Mouse (Mus musculus) limb, embryonic 14.5 days (tissue): ENCODE measurements around the gene Stard3. TPM values are rescaled to one million over a fixed set of nuclear protein-coding genes. Genes with fewer than 3 reads are reported as not detected.

ENCODE experiments used
- ATAC-seq: fragments of 200-750 bp; cut with Nextera tagmentation; 2 replicates; pipeline ENCODE4 v1.8.0; 2017; ENCODE audit warnings: low read depth, moderate number of reproducible peaks, moderate TSS enrichment; ENCODE audit not compliant: low FRiP score
- DNase-seq: peaks from one replicate; pipeline ENCODE4 v3.0.0-alpha.2; 2015; ENCODE audit warnings: low spot score
- H3K27ac ChIP-seq: fragments of 300-500 bp; sonication (generic); replicated peaks from 2 replicates; pipeline ENCODE4 v1.5.1; 2014; ENCODE audit warnings: low read depth, mild to moderate bottlenecking, low read length, moderate library complexity, mixed read lengths
- H3K27me3 ChIP-seq: fragments of 300-500 bp; sonication (generic); 2 replicates; pipeline ENCODE4 v1.6.1; 2014; ENCODE audit warnings: low read length, mixed read lengths; ENCODE audit not compliant: control insufficient read depth, insufficient read depth
- H3K36me3 ChIP-seq: fragments of 300-500 bp; sonication (generic); 2 replicates; pipeline ENCODE4 v1.6.1; 2014; ENCODE audit warnings: mild to moderate bottlenecking, low read length, moderate library complexity, mixed read lengths; ENCODE audit not compliant: control insufficient read depth, insufficient read depth
- H3K4me1 ChIP-seq: fragments of 300-500 bp; sonication (generic); 2 replicates; pipeline ENCODE4 v1.6.1; 2014; ENCODE audit warnings: antibody characterized with exemption, low read length, mixed read lengths; ENCODE audit not compliant: control insufficient read depth, insufficient read depth
- H3K4me2 ChIP-seq: fragments of 300-500 bp; sonication (generic); replicated peaks from 2 replicates; pipeline ENCODE4 v1.6.1; 2014; ENCODE audit warnings: low read depth, mild to moderate bottlenecking, low read length, moderate library complexity; ENCODE audit not compliant: severe bottlenecking
- H3K4me3 ChIP-seq: fragments of 300-500 bp; sonication (generic); replicated peaks from 2 replicates; pipeline ENCODE4 v1.5.1; 2014; ENCODE audit warnings: low read length
- H3K9ac ChIP-seq: fragments of 300-500 bp; sonication (generic); 2 replicates; pipeline ENCODE4 v1.6.1; 2014; ENCODE audit warnings: mild to moderate bottlenecking, low read depth, low read length, moderate library complexity; ENCODE audit not compliant: severe bottlenecking
- H3K9me3 ChIP-seq: fragments of 300-500 bp; sonication (generic); 2 replicates; pipeline ENCODE4 v1.6.1; 2016; ENCODE audit warnings: low read length; ENCODE audit not compliant: control insufficient read depth
- POLR2A ChIP-seq: fragments of 200-500 bp; IDR thresholded peaks from 2 replicates; pipeline ENCODE4 v1.8.0; 2012; ENCODE audit warnings: inconsistent platforms, mild to moderate bottlenecking, moderate library complexity, borderline replicate concordance; ENCODE audit not compliant: insufficient read depth, insufficient read length; ENCODE audit errors: extremely low read depth
- WGBS: fragments of 180-500 bp; shearing (Covaris S2); extraction: QIAGEN DNeasy Blood & Tissue Kit; methylation state at CpG from one replicate; pipeline ENCODE4 v1.1.7; 2014; 5-methylcytosine and 5-hydroxymethylcytosine counted together
- polyA plus RNA-seq, 2 experiments: library from polyadenylated mRNA; depleted of rRNA in 1 of 2; stranded (reverse) in 1 of 2; unstranded in 1 of 2; fragments of >200 nt; fragmentation: Nextera tagmentation in 1 of 2; extraction: Ambion mirVana in 1 of 2; gene quantifications; 2 replicates each; pipeline versions ENCODE4 v1.2.1 to v1.2.3; 2012 to 2014

Gene Stard3
- polyA plus RNA-seq, 2 experiments = 36.9 to 78.2 TPM

DNA sequence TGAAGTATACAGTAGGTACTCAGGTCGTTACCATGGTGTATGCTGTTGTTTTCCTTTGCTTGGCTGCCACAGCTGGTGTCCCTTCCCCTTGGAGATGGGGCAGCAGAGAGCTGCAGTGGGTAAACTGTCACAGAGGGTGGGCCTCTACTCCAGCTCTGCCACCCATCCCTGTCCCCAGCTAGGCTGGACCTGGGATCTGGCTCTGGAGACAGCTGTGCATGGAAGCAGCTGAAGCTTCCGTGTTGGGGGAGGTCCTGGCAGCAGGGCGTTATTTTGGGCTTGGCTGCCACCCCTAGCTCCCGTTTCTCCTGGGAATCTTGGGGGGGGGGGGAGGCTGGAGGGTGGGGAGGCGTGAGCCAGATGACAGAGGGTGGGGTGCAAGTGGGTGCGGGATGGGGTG is 60.1 kb downstream of the Stard3 start:
- ATAC-seq (peak; percentile 48; the same call in 1 of the 2 replicates), DNase-seq (no peak)
- Histone ChIP-seq H3K9me3 (no peaks in the 10 kb centered on the region), H3K4me3 (no peak overlapping the region), H3K27me3 (no peaks in the 10 kb centered on the region), H3K9ac (no peak overlapping the region), H3K27ac (no peak overlapping the region), H3K36me3 (peaks cover 50% of the 10 kb centered on the region), H3K4me2 (no peak overlapping the region), H3K4me1 (peaks cover 13% of the 10 kb centered on the region)
- no peak for TF ChIP-seq POLR2A
- 63% methylated on average over 5 of the region's 6 CpGs for WGBS

DNA sequence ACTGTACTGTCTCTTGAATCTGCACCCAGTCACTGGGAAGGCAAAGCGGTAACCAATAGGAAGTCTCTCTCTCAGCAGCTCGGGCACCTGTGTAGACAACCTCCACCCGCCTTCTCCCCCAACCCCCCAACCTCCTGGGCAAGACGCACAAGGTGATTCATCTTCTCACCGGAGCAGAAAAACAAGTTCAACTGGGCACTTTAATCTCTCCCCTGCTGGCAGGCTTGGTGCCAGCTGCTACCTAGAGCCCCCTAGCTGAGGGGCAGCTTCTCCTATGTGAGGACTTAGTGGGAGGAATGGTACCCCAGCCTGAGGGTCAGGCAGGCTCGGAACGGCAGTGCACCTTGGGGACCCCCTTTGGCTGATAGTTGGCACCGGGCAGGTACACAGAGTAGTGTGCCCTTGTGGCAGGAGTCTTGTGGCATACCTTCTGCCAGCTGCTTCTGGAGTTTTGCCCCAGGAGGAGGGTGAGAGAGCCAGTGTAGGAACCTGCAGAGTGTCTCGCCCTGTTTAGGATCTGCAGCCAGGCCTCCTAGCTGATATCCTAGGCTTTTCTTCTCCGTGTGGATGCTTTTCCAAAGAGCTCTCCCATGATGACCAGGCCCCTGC is 60.9 kb downstream of the Stard3 start:
- Histone ChIP-seq H3K9me3 (no peaks in the 10 kb centered on the region), H3K27me3 (no peaks in the 10 kb centered on the region), H3K27ac (no peak overlapping the region), H3K4me2 (no peak overlapping the region), H3K4me3 (no peak overlapping the region), H3K36me3 (peaks cover 57% of the 10 kb centered on the region), H3K4me1 (peaks cover 11% of the 10 kb centered on the region), H3K9ac (0 out of 2 replicates have a peak overlapping the region, but pooled peaks have one; percentile 25)
- DNase-seq (no peak), ATAC-seq (no peak)
- WGBS = 77% methylated on average over 10 of the region's 10 CpGs
- TF ChIP-seq POLR2A = no peak

DNA sequence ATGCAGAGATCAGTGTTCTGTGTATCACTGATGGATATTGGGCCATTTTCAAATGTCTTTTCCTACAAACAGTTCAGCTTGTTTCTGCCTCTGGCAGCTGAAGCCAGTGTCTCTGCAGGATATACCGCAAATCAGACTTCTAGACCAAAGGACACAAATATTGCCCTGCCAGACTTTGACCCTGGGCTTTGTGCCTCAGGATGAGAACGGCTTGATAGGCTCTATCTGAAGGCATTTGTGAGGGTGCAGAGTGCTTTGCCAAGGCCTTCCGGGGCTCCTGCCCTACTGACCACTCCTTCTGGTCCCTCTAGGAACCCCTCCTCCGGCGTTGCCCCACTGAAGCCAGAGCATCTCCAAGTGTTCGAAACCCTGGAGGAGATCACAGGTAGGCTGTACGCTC is 68.4 kb downstream of the Stard3 start:
- Histone ChIP-seq H3K27me3 (no peaks in the 10 kb centered on the region), H3K4me2 (no peak overlapping the region), H3K4me3 (no peak overlapping the region), H3K36me3 (peaks cover 97% of the 10 kb centered on the region), H3K9me3 (no peaks in the 10 kb centered on the region), H3K4me1 (no peaks in the 10 kb centered on the region), H3K9ac (no peak overlapping the region), H3K27ac (no peak overlapping the region)
- DNase-seq = no peak
- WGBS = 92% methylated on average over 7 of the region's 7 CpGs
- TF ChIP-seq POLR2A = no peak
- ATAC-seq = no peak

DNA sequence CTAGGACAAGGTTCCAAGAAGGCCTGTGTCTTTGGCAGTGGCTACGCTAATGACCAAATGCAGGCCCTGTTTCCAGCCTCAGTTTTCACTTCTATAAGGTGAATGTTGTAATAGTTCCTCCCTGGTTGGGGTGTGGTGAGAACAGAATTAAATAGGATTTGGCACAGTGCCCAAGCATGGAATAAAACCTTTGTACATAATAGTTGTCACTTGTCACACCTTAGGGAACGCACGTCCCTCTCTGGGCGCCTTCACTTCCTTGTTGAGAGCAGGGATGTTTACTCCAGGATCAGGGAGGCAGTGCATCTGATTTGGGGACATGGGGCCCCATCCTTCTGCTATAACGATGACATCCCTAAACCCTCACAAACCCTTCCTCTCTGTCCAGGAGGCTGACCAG is 70.3 kb downstream of the Stard3 start:
- WGBS = 89% methylated on average over 5 of the region's 5 CpGs
- Histone ChIP-seq H3K4me3 (no peak overlapping the region), H3K9me3 (no peaks in the 10 kb centered on the region), H3K4me1 (no peaks in the 10 kb centered on the region), H3K9ac (no peak overlapping the region), H3K4me2 (no peak overlapping the region), H3K27me3 (no peaks in the 10 kb centered on the region), H3K36me3 (peaks cover 96% of the 10 kb centered on the region), H3K27ac (no peak overlapping the region)
- DNase-seq = no peak
- ATAC-seq = no peak
- TF ChIP-seq POLR2A = no peak

Other genes starting within 250 kb of the Stard3 start
- 18.4 and 22.5 TPM in 2 replicates for gene Fbxl20, start 208.0 kb upstream of the Stard3 start, polyA plus RNA-seq (2012; rRNA removed)
- gene Fbxl20, start 208.0 kb upstream of the Stard3 start, polyA plus RNA-seq (2014; fragmentation: Nextera tagmentation; extraction: Ambion mirVana) = 17.8 and 18.4 TPM in 2 replicates
- 27.9 and 28.5 TPM in 2 replicates for gene Med1, start 165.1 kb upstream of the Stard3 start, polyA plus RNA-seq (2012; rRNA removed)
- gene Med1, start 165.1 kb upstream of the Stard3 start, polyA plus RNA-seq (2014; fragmentation: Nextera tagmentation; extraction: Ambion mirVana) = 51.3 and 59.4 TPM in 2 replicates
- 25.7 and 27.0 TPM in 2 replicates for gene Cdk12, start 155.3 kb upstream of the Stard3 start, polyA plus RNA-seq (2012; rRNA removed)
- 13.6 and 14.5 TPM in 2 replicates for gene Cdk12, start 155.3 kb upstream of the Stard3 start, polyA plus RNA-seq (2014; fragmentation: Nextera tagmentation; extraction: Ambion mirVana)
- gene Neurod2, start 28.7 kb upstream of the Stard3 start, polyA plus RNA-seq (2012; rRNA removed) = 0.14 and 0.52 TPM in 2 replicates
- gene Neurod2, start 28.7 kb upstream of the Stard3 start, polyA plus RNA-seq (2014; fragmentation: Nextera tagmentation; extraction: Ambion mirVana) = not detected in 2 replicates
- 3.5 and 3.6 TPM in 2 replicates for gene Ppp1r1b, start 10.0 kb upstream of the Stard3 start, polyA plus RNA-seq (2012; rRNA removed)
- 2.9 and 3.6 TPM in 2 replicates for gene Ppp1r1b, start 10.0 kb upstream of the Stard3 start, polyA plus RNA-seq (2014; fragmentation: Nextera tagmentation; extraction: Ambion mirVana)
- 12.3 and 13.2 TPM in 2 replicates for gene Tcap, start 25.4 kb downstream of the Stard3 start, polyA plus RNA-seq (2012; rRNA removed)
- gene Tcap, start 25.4 kb downstream of the Stard3 start, polyA plus RNA-seq (2014; fragmentation: Nextera tagmentation; extraction: Ambion mirVana) = 10.9 and 18.1 TPM in 2 replicates
- 1.4 and 2.2 TPM in 2 replicates for gene Pnmt, start 28.1 kb downstream of the Stard3 start, polyA plus RNA-seq (2012; rRNA removed)
- 0.51 and 1.3 TPM in 2 replicates for gene Pnmt, start 28.1 kb downstream of the Stard3 start, polyA plus RNA-seq (2014; fragmentation: Nextera tagmentation; extraction: Ambion mirVana)
- 19.2 and 24.2 TPM in 2 replicates for gene Pgap3, start 42.1 kb downstream of the Stard3 start, polyA plus RNA-seq (2012; rRNA removed)
- gene Pgap3, start 42.1 kb downstream of the Stard3 start, polyA plus RNA-seq (2014; fragmentation: Nextera tagmentation; extraction: Ambion mirVana) = 9.2 and 11.4 TPM in 2 replicates
- gene Erbb2, start 54.1 kb downstream of the Stard3 start, polyA plus RNA-seq (2012; rRNA removed) = 51.1 and 64.3 TPM in 2 replicates
- 73.6 and 79.7 TPM in 2 replicates for gene Erbb2, start 54.1 kb downstream of the Stard3 start, polyA plus RNA-seq (2014; fragmentation: Nextera tagmentation; extraction: Ambion mirVana)
- 44.8 and 48.5 TPM in 2 replicates for gene Mien1, start 80.6 kb downstream of the Stard3 start, polyA plus RNA-seq (2012; rRNA removed)
- 84.8 and 86.8 TPM in 2 replicates for gene Mien1, start 80.6 kb downstream of the Stard3 start, polyA plus RNA-seq (2014; fragmentation: Nextera tagmentation; extraction: Ambion mirVana)
- gene Grb7, start 88.0 kb downstream of the Stard3 start, polyA plus RNA-seq (2012; rRNA removed) = 9.1 and 9.2 TPM in 2 replicates
- 8.1 and 9.6 TPM in 2 replicates for gene Grb7, start 88.0 kb downstream of the Stard3 start, polyA plus RNA-seq (2014; fragmentation: Nextera tagmentation; extraction: Ambion mirVana)
- 0.45 and 0.46 TPM in 2 replicates for gene Ikzf3, start 187.7 kb downstream of the Stard3 start, polyA plus RNA-seq (2012; rRNA removed)
- gene Ikzf3, start 187.7 kb downstream of the Stard3 start, polyA plus RNA-seq (2014; fragmentation: Nextera tagmentation; extraction: Ambion mirVana) = 0.23 and 0.61 TPM in 2 replicates
- gene Zpbp2, start 192.7 kb downstream of the Stard3 start, polyA plus RNA-seq (2012; rRNA removed) = 0.43 TPM in 1 of 2 replicates, not detected in the other
- gene Zpbp2, start 192.7 kb downstream of the Stard3 start, polyA plus RNA-seq (2014; fragmentation: Nextera tagmentation; extraction: Ambion mirVana) = 0.21 TPM in 1 of 2 replicates, not detected in the other
- gene Ormdl3, start 229.0 kb downstream of the Stard3 start, polyA plus RNA-seq (2012; rRNA removed) = 76.8 and 86.6 TPM in 2 replicates
- 12.9 and 13.7 TPM in 2 replicates for gene Ormdl3, start 229.0 kb downstream of the Stard3 start, polyA plus RNA-seq (2014; fragmentation: Nextera tagmentation; extraction: Ambion mirVana)
- not detected in 2 replicates for gene Lrrc3c, start 239.9 kb downstream of the Stard3 start, polyA plus RNA-seq (2012; rRNA removed)
- not detected in 2 replicates for gene Lrrc3c, start 239.9 kb downstream of the Stard3 start, polyA plus RNA-seq (2014; fragmentation: Nextera tagmentation; extraction: Ambion mirVana)